Mouse (Mus musculus): ENCODE data around the gene Fbxw9. TPM values are rescaled to one million over a fixed set of nuclear protein-coding genes. Genes with fewer than 3 reads are reported as not detected.
A peak's percentile ranks its signal among the peaks of the same experiment; 100 is the strongest.

Gene Fbxw9
- total RNA-seq, 2 experiments from 2014 or later, result 3.4 to 4.3 TPM

DNA sequence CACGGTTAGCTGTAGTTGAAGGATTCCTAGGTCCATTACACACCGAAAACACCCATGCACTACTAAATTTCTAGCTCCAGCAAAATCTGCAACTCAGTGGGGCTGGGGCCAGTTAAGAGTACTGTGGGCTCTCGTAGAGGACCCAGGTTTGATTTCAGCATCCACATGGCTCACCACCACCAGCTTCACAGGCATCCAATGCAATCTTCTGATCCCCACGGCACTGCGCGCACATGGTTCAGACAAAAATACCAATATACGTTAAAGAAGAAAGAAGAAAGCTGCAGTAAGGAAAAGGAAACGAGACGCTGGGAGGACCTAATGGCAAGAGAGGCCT is 23.5 kb upstream of the Fbxw9 start:
- intact Hi-C loops (cut with DNase I), result loop anchor here (2.0 kb wide), 1 partner anchor 24 kb away; the partner anchor contains the start of gene Fbxw9
- DNase-seq, result no peak

DNA sequence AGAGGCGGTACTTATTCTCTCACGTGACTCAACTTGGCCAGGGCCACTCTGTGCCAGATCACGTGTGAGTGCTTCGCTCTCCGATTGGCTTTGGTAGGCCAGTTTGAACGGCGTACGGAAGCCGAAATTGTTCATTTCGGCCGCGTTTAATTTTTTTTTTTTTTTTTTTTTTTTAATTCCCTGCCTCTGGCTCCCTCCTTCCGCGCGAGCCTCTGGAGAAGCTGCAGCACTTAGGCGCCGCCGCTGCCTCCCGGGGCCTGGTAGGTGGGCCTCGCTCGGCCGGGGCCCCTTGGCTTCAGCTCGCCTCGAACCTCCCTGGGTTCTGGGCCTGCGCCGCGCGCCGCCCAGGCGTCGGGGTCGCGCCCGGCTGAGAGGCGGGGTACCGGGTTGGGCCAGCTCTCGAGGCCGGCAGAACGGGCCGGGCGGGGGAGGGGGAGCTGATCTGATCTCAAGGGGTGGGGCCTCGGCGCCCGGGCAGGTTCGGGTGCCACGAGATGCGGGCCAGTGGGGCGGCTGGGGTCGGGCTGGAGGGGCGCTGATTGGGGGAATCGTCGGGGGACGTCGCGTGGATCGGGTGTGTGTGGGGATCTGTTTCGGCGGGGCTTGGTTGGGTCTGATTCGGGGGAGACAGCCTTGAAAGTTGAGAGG is 23.0 kb upstream of the Fbxw9 start, which contains the start of gene Tnpo2:
TSS of gene Tnpo2 (plus strand) at position 198 of the 648 bp plus-strand sequence.
- intact Hi-C loops (cut with DNase I), result loop anchor here (2.0 kb wide), 1 partner anchor 24 kb away; the partner anchor contains the start of gene Fbxw9
- DNase-seq, result peak; percentile 85 to 86

DNA sequence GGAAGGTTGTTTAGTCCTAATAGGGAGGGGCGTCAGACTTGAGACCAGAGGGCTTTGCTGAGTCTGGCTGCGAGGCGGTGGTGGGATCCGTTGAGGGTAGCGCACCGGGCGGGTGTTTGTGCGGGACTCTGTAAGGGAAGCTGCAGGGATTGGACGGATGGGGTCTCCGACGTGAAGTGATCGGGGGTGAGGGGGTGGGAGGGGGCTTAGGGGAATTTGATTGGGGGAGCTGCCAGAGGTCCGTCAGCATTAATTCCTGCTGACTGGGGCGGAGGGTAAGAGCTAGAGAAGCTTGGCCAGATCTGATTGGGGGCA is 22.5 kb upstream of the Fbxw9 start:
- intact Hi-C loops (cut with DNase I), result loop anchor here (2.0 kb wide), 1 partner anchor 23 kb away; the partner anchor contains the start of gene Fbxw9
- no peak for DNase-seq

DNA sequence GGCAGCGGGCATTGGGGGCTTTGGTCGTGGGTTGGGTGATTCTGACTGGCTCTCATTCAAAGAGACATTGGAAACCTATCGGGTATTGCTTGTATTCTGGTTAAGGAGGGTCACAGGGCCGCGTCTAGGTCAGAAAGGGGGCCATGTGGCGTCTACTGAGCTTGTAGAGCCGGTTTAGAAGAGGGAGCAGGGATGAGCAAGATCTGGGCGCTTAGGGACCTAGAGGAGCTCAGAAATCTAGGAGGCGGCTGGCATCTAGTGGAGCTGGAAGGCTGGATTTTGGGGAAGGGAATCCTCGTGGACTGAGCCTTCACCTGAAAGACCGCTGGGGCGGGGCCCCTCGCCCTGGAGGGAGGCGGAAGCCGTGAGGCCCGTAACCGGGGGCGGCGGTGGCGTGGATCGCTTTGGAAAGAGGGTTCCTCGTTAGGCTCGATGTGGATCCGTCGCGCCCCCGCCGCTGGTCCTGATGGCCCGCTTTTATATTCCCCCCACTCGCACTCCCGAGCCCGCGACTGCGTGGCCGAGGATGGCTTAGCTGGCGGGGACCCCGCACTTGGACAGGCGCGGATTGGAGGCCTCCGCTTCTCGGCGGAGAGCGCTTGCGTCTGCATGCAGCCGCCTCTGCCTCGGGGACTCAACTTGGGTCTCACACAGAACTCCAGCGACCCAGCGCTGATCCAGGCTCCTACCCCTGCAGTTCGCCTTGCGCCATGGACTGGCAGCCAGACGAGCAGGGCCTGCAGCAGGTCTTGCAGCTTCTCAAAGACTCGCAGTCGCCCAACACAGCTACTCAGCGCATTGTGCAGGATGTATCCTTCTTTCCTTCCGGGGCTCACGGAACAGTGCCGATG is 21.9 kb upstream of the Fbxw9 start:
- peak; percentile 48 to 59 for DNase-seq
- intact Hi-C loops (cut with DNase I), result loop anchor here (2.0 kb wide), 1 partner anchor 23 kb away; the partner anchor contains the start of gene Fbxw9

DNA sequence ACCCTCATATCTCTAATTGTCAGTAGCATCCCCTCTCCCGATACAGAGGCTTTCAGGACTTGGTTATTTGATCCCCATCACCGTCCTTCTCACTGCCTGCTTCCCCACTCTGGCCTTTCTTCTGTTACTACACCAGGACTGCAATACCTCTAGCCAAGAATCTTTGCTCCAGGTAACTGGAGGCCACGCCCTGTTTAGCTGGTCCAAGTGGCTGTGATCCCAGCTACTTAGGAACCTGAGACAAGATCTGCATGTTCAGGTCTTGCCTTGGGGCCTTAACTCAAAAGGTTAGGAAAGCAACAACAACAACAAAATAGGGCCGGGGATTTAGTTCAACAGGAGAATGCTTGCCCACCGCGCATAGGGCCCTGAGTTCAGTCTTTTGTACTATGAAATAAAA is 16.2 kb upstream of the Fbxw9 start:
- intact Hi-C loops (cut with DNase I), result no loop called here
- DNase-seq, result no peak

DNA sequence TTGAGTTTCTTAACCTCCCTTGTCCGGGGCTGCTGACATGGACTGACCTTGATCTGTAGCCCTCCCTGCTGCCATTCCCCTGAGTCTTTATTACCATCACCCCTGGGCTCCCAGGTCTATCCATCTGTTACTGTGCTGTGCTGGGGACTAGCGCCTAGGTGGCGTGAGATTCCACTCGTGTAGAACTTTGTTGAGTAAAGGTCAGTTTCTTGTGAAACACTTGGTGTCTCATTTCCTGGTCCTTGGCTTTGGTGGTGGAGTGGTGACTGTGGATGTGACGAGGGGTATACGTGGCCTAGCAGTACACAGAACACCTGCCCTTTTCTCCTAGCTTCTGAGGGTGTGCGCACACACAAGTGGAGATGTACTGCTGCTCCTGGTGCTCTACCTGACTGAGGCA is 2.5 kb upstream of the Fbxw9 start:
- DNase-seq, result no peak
- intact Hi-C loops (cut with DNase I), result no loop called here

DNA sequence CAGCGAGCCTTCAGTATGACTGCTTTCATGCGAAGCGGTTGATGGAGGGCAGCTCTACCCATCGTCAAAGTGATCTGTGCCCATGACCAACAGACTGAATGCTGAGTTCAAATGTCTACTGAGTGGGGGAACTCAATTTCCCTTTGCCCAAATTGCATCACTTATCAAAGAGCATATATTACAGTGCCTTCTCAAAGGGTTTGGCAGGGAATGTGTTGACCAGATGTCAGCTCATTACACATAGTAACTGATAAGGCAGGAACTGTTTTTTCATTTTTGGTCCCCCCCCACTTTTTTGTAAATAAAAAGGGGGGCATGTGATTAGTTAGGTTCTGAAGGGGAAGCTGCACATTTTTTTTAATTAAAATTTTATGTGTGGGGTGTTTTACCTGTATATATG is 2.7 kb downstream of the Fbxw9 start:
- intact Hi-C loops (cut with DNase I), result no loop called here
- DNase-seq, result no peak

DNA sequence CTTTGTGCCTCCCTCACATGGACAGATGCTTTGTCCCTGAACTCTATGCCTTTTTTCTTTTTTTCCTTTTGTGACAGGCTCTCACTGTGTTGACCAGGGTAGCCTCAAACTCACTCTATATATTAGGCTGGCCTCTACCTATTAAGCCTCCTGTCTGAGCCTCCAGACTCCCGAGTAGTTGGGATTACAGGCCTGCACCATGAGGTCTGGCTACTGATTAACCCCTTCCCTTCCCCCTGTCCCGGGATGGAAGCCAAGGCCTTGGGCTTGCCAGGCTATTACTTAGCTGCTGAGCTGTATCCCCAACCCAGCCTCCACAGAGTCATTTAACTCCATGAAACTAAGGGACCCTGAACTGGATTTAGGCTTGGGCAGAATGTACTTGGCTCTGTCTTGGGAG is 5.4 kb downstream of the Fbxw9 start:
- DNase-seq, result no peak
- intact Hi-C loops (cut with DNase I), result no loop called here

DNA sequence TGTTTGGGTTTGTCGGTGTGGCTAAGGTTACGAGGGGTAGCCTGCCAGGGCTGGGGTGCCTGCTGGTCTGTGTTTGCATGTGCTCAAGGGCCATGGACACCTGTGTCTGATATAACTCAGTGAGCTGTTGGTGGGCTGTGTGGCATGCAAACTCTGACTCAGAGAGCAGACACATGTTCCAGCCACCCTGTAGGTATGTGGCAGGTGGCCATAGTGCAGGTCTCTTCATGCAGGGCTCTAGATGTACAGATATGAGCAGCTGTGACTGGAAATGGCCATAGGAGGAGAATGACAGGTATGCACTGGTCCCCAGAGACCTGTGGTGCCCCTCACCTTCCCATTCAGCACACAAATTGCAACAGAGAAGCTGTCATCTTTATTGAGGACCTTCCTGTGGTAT is 7.3 kb downstream of the Fbxw9 start:
- intact Hi-C loops (cut with DNase I), result no loop called here
- DNase-seq, result no peak

DNA sequence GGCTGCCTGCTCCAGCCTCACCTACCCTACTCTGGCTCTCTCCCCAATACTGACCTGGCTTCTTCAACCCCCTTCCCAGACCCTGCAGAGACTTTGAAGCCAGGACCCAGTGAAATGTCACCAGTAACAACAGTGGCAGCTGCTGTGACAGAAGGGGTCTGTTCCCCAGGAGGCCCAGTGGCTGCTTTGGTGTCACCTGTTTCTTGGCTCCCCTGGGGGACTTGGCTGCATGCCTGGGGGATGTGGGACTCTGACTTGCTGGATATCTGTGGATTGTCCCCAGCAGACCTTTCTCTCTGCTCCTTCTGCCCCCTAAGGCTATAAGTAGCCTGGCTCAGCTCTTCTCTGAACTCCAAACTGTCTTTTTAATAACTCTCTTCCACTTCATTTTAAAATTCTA is 8.1 kb downstream of the Fbxw9 start, which contains the start of gene Gm5741:
TSS of gene Gm5741 (minus strand) at position 1 of the 400 bp plus-strand sequence.
- no peak for DNase-seq
- intact Hi-C loops (cut with DNase I), result no loop called here

DNA sequence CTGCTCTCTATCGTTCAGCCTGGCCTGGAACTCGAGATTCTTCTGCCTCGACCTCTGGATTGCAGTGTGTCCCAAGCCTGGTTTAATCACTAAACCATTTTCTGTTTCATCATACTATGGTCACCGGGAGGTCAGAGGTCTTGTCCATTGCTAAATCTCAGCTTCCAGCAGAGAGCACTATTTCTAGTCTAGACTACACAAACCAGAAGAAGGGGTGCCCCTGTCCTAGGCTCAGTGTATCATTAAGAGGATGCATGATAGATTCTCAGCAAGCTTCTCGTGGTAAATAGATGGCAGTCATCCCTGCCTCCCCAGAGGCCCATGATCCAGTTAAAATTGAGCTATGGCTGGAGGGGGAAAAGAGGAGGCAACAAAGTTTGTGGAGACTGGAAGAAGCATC is 11.2 kb downstream of the Fbxw9 start:
- DNase-seq, result no peak
- intact Hi-C loops (cut with DNase I), result no loop called here

DNA sequence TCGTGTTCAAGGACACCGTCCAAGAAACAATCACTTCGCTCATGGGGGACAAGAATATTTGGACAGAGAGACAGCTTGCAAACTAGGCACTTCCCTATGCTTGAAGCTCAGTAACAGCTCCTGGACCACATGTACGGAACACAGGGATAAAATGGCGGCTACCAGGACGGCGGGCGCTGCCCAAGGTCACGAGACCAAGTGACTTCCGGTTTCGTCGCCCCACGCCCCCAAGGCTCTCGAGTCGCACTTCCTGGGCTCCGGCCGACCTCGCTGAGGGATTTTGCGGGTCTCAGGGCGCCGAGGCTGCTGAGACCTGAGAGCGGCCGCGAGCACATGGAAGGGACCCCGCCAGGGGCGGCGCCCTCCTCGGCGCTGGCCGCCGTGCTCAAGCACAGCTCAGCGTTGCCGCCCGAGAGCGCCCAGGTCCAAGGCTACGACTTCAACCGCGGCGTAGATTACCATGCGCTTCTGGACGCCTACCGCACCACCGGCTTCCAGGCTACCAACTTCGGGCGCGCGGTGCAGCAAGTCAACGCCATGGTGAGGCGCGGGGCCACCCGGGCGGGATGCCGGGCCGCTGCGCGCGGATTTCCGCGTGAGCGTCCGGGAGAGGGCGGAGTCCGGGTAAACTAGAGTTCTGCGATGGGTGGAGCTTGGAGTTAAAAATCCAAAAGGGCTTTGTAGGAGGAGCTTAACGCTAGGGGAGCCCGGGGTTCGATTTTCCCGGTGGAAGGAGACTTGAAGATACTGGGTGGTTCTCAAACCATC is 11.8 kb downstream of the Fbxw9 start, which contains the start of gene Dhps:
TSS of gene Dhps (plus strand) at position 244 of the 768 bp plus-strand sequence.
- intact Hi-C loops (cut with DNase I), result no loop called here
- peak; percentile 89 to 92 for DNase-seq

DNA sequence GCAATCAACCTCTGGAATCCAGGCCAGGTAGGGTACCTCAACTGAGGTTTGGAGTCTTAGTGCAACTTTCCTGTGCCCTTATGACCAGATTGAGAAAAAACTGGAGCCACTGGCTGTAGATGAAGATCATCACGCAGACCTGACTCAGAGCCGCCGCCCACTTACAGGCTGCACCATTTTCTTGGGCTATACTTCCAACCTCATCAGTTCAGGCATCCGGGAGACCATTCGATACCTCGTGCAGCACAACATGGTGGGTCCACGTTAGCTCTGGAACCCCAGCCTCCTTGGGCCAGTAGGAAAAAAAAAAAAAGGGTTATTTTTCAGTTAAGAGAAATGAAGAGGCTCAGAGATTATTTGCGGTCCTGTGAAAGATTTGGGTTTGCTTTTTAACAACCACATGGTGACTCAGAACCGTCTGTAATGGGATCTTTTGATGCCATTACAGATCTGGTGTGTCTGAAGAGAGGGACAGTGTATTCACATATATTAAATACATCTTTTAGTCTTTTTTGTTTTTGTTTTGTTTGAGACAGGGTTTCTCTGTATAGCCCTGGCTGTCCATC is 12.6 kb downstream of the Fbxw9 start:
- no peak for DNase-seq
- intact Hi-C loops (cut with DNase I), result no loop called here

DNA sequence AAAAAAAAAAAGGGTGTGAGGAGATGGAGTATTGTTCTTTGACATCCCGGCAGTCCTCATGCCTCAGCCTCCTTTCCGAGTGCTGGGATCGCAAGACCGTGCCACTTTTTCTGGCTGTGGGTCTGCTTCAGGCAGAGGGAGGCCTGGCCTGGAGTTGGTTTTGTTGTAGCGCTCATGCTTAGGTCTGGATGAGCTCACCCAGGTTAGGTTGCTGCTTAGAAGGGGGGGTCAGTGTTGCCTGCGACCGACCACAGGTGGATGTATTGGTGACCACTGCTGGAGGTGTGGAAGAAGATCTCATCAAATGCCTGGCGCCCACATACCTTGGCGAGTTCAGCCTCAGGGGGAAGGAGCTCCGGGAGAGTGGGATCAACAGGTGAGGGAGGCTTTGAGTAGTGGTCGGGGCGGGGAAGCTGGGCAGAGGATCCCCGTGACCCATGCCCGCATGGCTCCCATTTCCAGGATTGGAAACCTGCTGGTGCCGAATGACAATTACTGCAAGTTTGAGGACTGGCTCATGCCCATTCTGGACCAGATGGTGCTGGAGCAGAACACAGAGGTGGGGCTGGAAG is 13.3 kb downstream of the Fbxw9 start:
- intact Hi-C loops (cut with DNase I), result no loop called here

DNA sequence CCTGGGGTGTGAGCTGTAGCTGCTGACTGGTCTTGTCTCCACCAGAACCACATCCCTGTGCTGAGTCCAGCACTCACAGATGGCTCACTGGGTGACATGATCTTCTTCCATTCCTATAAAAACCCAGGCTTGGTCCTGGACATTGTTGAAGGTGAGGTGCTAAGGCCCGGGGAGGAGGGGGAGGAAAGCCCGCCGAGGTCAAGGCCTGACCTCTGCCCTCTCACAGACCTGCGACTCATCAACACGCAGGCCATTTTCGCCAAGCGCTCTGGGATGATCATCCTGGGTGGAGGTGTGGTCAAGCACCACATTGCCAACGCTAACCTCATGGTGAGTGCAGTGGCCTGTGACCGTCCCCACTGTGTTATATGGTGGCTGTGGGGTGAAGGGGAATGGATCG is 14.3 kb downstream of the Fbxw9 start:
- no peak for DNase-seq
- intact Hi-C loops (cut with DNase I), result no loop called here

More for the DNA sequence above, 13.3 kb downstream of the Fbxw9 start:
- no peak for DNase-seq

DNA sequence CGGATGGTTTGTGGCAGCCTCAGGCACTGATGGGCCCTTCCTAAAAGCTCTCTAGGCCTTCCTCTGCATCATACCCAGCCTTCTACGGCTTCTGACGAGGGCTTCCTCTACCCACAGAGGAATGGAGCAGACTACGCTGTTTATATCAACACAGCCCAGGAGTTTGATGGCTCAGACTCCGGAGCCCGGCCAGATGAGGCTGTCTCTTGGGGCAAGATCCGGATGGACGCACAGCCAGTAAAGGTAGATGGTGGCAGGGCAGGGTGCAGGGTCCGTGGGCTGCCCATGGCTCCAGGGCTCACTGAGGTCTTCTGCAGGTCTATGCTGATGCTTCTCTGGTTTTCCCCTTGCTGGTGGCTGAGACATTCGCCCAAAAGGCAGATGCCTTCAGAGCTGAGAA is 14.8 kb downstream of the Fbxw9 start:
- intact Hi-C loops (cut with DNase I), result no loop called here
- DNase-seq, result no peak

DNA sequence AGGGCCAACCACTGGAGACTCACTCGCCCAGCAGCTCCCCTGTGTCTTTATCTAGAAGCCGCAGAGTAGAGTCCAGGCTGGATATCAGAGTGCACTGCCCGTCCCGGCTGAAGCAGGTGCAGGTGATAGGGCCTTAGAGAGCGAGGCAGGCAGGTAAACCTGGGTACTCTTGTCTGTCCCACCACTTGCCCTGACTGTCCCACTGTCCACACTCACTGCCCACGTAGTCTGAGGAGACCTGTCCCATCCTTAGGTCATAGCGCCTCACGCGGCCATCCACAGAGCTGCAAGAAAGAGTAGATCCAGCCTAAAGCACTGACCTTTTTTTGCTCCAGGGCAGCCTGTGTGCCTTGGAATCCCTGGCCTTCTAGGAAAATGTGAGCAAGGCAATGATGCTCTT is 16.1 kb downstream of the Fbxw9 start:
- intact Hi-C loops (cut with DNase I), result loop anchor here (1.0 to 2.0 kb wide), 2 partner anchors 43 to 96 kb away; no protein-coding TSS in a partner anchor
- DNase-seq, result peak; percentile 34 to 42

DNA sequence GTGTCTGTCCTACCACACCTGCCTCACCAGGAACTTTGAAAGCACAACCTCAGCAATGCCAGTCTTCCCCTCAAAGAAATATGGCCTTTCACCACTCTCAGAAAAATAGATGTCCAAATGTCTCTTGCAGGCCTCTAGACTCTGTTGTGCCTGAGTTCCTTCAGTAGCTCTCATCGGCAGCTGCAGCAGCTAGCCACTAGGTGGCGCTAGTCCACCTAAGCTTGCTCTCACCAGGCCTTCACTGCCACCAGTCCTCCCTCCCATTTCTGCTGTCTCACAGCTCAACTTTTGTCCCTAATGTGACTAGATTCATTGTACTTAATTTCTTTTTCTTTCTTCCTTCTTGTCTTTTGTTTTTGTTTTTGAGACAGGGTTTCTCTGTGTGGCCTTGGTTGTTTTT is 17.1 kb downstream of the Fbxw9 start:
- intact Hi-C loops (cut with DNase I), result loop anchor here (1.0 to 2.0 kb wide), 2 partner anchors 42 to 95 kb away; no protein-coding TSS in a partner anchor
- peak; percentile 73 to 80 for DNase-seq

DNA sequence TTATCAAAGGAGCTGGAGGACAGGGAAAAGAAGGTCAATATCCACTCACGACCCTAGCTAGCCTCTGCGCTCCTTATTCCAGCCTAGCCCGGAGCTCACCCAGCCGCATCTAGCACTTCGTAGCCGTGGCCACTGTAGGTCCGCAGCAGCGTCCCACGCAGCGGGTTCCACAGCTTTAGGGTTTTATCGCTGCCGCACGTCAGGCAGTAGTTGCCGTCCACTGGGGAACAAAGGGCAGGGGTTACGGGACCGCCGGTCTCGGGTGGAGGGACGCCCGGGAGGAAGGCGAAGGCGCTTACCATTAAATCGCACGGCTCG is 20.3 kb downstream of the Fbxw9 start:
- intact Hi-C loops (cut with DNase I), result loop anchor here (10.0 kb wide), 2 partner anchors 215 to 325 kb away; partner anchors contain the start of genes Orc6 and Vps35
- peak in 1 of 2 experiments; percentile 56 for DNase-seq

DNA sequence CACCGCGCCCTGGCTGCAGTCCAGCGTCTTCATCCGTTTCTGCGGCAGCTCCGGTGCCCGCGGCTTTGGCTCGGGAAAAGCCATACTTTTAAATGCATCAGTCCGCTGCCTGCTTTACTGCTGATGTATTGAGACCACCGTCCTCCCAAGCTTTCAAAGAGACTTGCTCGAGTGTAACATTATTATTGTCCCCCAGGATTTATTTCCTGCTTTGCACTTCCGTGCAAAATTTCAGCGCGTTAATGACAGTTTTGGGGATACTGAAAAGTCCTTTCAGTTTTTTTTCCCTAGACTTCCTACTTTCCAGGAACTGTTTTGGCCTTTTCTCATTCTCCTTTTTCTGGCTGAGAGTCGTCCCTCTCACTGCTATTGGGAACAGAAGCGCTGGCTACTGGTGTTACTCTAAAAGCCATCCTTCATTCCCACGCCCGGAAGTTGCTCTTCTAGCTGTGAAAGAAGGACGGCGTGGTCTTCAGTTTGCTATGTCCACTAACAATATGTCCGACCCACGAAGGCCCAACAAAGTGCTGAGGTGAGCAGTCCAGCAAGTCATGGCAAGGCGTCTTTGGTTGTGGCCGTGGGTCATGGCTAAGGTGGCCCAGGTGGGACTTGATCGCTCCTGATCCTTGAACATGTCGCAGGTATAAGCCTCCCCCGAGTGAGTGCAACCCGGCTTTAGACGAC is 20.8 kb downstream of the Fbxw9 start, which contains the start of gene Wdr83os:
TSS of gene Wdr83os (plus strand) at position 209 of the 684 bp plus-strand sequence.
- DNase-seq, result peak; percentile 64 to 76
- intact Hi-C loops (cut with DNase I), result loop anchor here (10.0 kb wide), 2 partner anchors 214 to 324 kb away; partner anchors contain the start of genes Orc6 and Vps35

All from heart, postnatal 36 days (tissue).